Mouse (Mus musculus): ENCODE data around the gene Mapk8ip2. TPM values are rescaled to one million over a fixed set of nuclear protein-coding genes. Genes with fewer than 3 reads are reported as not detected.

Mapk8ip2 gene
- polyA plus RNA-seq, 1 experiment from 2014 or later = 8.2 TPM

GRCm38 (mm10) chr15:89474596-89475292, 21.0 kb downstream of the Mapk8ip2 start:
- no peak overlapping the region for H3K4me3 ChIP-seq
- no peaks in the 10 kb centered on the region for H3K36me3 ChIP-seq
- no peaks in the 10 kb centered on the region for H3K9me3 ChIP-seq
- H3K27ac ChIP-seq = no peak overlapping the region
- no peak overlapping the region for H3K9ac ChIP-seq
- peaks cover 5% of the 10 kb centered on the region; the same call in 1 of the 2 replicates for H3K4me1 ChIP-seq
- ATAC-seq (ENCODE audit: insufficient number of reproducible peaks, insufficient read depth, low FRiP score, low TSS enrichment) = no peak
- WGBS = 93% methylated on average over 19 of the region's 19 CpGs
- no peaks in the 10 kb centered on the region for H3K27me3 ChIP-seq
- H3K4me2 ChIP-seq (replicated peaks) = peak overlapping the region; percentile 84; the same call in 1 of the 2 replicates

- Histone ChIP-seq H3K36me3 (no peaks in the 10 kb centered on the region), H3K9me3 (no peaks in the 10 kb centered on the region), H3K9ac (peak overlapping the region; percentile 55; the same call in 1 of the 2 replicates), H3K4me1 (peaks cover 5% of the 10 kb centered on the region; the same call in 1 of the 2 replicates), H3K27me3 (no peaks in the 10 kb centered on the region), H3K27ac (no peak overlapping the region), H3K4me2 (replicated peaks) (peak overlapping the region; percentile 84), H3K4me3 (peak overlapping the region; percentile 59)
- WGBS = 90% methylated on average over 7 of the region's 7 CpGs
- 0 out of 2 replicates have a peak, but pooled peaks have one; percentile 5 for ATAC-seq (ENCODE audit: insufficient number of reproducible peaks, insufficient read depth, low FRiP score, low TSS enrichment)
Measured at GRCm38 (mm10) chr15:89475293-89475600, 21.5 kb downstream of the Mapk8ip2 start.

GRCm38 (mm10) chr15:89475611-89476474, 22.1 kb downstream of the Mapk8ip2 start:
- peaks cover 5% of the 10 kb centered on the region; the same call in 1 of the 2 replicates for H3K4me1 ChIP-seq
- H3K36me3 ChIP-seq = no peaks in the 10 kb centered on the region
- peak overlapping the region; percentile 59 for H3K4me3 ChIP-seq
- no peaks in the 10 kb centered on the region for H3K27me3 ChIP-seq
- H3K4me2 ChIP-seq (replicated peaks) = peak overlapping the region; percentile 84
- ATAC-seq (ENCODE audit: insufficient number of reproducible peaks, insufficient read depth, low FRiP score, low TSS enrichment) = peak; percentile 97
- H3K9me3 ChIP-seq = no peaks in the 10 kb centered on the region
- H3K9ac ChIP-seq = peak overlapping the region; percentile 55
- H3K27ac ChIP-seq = peak overlapping the region; percentile 67; the same call in 1 of the 2 replicates
- 8% methylated on average over 44 of the region's 44 CpGs for WGBS

- WGBS = 6% methylated on average over 5 of the region's 5 CpGs
- peak overlapping the region; percentile 84 for H3K4me2 ChIP-seq (replicated peaks)
- no peaks in the 10 kb centered on the region for H3K27me3 ChIP-seq
- no peaks in the 10 kb centered on the region for H3K36me3 ChIP-seq
- peak overlapping the region; percentile 55 for H3K9ac ChIP-seq
- H3K9me3 ChIP-seq = no peaks in the 10 kb centered on the region
- peaks cover 5% of the 10 kb centered on the region; the same call in 1 of the 2 replicates for H3K4me1 ChIP-seq
- peak overlapping the region; percentile 59 for H3K4me3 ChIP-seq
- ATAC-seq (ENCODE audit: insufficient number of reproducible peaks, insufficient read depth, low FRiP score, low TSS enrichment) = no peak
- H3K27ac ChIP-seq = peak overlapping the region; percentile 67; the same call in 1 of the 2 replicates
Measured at GRCm38 (mm10) chr15:89476475-89476815, 22.7 kb downstream of the Mapk8ip2 start.

DNA sequence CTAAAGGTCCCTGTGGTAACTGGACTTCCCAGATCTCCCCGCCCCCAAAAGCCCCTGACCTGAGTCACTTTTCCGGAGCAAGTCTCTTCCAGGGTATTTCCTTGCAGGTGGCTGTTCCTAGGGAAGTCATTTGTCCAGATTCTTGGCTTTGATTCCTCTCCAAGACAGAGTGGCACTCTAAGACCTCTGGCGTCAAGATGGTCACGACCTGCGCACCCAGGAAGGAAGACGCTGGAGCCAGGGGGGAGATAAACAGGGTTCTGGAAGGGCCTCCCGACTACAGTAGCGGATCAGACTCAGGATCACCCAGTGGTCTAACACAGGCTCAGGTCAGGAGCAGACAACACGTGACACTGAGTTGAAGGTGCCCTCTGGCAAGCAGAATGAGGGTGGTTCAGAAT, 23.4 kb downstream of the Mapk8ip2 start, which contains the start of gene Arsa:
Gene Arsa, minus strand, starts transcription at position 335 of the 401 bp plus-strand sequence.
- peaks cover 5% of the 10 kb centered on the region; the same call in 1 of the 2 replicates for H3K4me1 ChIP-seq
- no peak for ATAC-seq (ENCODE audit: insufficient number of reproducible peaks, insufficient read depth, low FRiP score, low TSS enrichment)
- no peaks in the 10 kb centered on the region for H3K27me3 ChIP-seq
- H3K4me2 ChIP-seq (replicated peaks) = peak within 1 kb of the TSS; percentile 84
- H3K27ac ChIP-seq = peak within 1 kb of the TSS; percentile 67; the same call in 1 of the 2 replicates
- H3K9ac ChIP-seq = peak within 1 kb of the TSS; percentile 55
- WGBS = 24% methylated on average over 9 of the region's 9 CpGs
- peak within 1 kb of the TSS; percentile 59 for H3K4me3 ChIP-seq
- H3K36me3 ChIP-seq = no peaks in the 10 kb centered on the region
- peaks cover 2% of the 10 kb centered on the region; the same call in 1 of the 2 replicates for H3K9me3 ChIP-seq

GRCm38 (mm10) chr15:89477806-89478205, 24.1 kb downstream of the Mapk8ip2 start:
- 45% methylated on average over 8 of the region's 8 CpGs for WGBS
- H3K9me3 ChIP-seq = peaks cover 6% of the 10 kb centered on the region; the same call in 1 of the 2 replicates
- no peak overlapping the region for H3K9ac ChIP-seq
- ATAC-seq (ENCODE audit: insufficient number of reproducible peaks, insufficient read depth, low FRiP score, low TSS enrichment) = no peak
- H3K4me3 ChIP-seq = no peak overlapping the region
- no peaks in the 10 kb centered on the region for H3K27me3 ChIP-seq
- peaks cover 5% of the 10 kb centered on the region; the same call in 1 of the 2 replicates for H3K4me1 ChIP-seq
- no peaks in the 10 kb centered on the region for H3K36me3 ChIP-seq
- H3K27ac ChIP-seq = no peak overlapping the region
- H3K4me2 ChIP-seq (replicated peaks) = no peak overlapping the region

DNA sequence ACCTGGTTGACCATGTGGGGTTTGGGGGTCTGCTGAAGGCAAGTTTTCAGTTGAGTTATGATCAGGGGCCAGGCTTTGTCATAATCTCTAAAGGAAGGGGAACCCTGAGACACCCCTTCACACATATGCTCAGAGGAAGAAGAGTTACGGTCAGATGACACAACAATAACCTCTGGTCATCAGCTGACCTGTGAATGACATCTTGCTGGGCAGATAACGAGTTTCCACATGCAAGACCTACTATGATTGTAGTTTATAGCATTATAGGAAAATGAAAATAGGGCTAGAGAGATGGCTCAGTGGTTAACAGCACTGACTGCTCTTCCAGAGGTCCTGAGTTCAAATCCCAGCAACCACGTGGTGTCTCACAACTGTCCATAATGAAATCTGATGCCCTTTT, 24.9 kb downstream of the Mapk8ip2 start:
- ATAC-seq (ENCODE audit: insufficient number of reproducible peaks, insufficient read depth, low FRiP score, low TSS enrichment) = no peak
- peaks cover 6% of the 10 kb centered on the region; the same call in 1 of the 2 replicates for H3K9me3 ChIP-seq
- no peaks in the 10 kb centered on the region for H3K27me3 ChIP-seq
- H3K4me2 ChIP-seq (replicated peaks) = no peak overlapping the region
- H3K4me3 ChIP-seq = no peak overlapping the region
- no peaks in the 10 kb centered on the region for H3K36me3 ChIP-seq
- no peak overlapping the region for H3K9ac ChIP-seq
- WGBS = 82% methylated on average over 3 of the region's 3 CpGs
- H3K27ac ChIP-seq = no peak overlapping the region
- H3K4me1 ChIP-seq = peaks cover 5% of the 10 kb centered on the region; the same call in 1 of the 2 replicates

DNA sequence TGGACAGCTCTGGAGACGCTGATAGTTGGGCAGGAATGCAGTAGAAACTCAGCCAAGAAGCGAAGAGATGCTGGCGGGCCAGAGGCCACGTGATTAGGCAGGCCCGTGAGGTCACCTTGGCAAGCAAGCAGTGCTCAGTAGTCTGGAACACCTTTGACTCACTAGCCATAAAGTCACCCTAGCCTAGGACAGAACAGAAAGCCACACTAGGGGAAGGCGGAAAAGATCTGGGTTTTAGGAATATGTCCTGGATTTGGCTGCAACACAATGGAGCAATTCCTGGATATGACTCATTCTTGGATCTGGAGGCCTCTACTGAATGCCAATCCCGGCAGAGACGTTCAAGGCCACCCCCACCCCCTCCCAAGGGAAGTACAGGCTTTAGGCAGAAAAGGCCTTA, 26.9 kb downstream of the Mapk8ip2 start:
- Histone ChIP-seq H3K9ac (no peak overlapping the region), H3K4me1 (peaks cover 1% of the 10 kb centered on the region; the same call in 1 of the 2 replicates), H3K27ac (no peak overlapping the region), H3K4me2 (replicated peaks) (no peak overlapping the region), H3K9me3 (peaks cover 6% of the 10 kb centered on the region; the same call in 1 of the 2 replicates), H3K4me3 (no peak overlapping the region), H3K27me3 (no peaks in the 10 kb centered on the region), H3K36me3 (no peaks in the 10 kb centered on the region)
- WGBS = 77% methylated on average over 8 of the region's 8 CpGs
- ATAC-seq (ENCODE audit: insufficient number of reproducible peaks, insufficient read depth, low FRiP score, low TSS enrichment) = no peak

DNA sequence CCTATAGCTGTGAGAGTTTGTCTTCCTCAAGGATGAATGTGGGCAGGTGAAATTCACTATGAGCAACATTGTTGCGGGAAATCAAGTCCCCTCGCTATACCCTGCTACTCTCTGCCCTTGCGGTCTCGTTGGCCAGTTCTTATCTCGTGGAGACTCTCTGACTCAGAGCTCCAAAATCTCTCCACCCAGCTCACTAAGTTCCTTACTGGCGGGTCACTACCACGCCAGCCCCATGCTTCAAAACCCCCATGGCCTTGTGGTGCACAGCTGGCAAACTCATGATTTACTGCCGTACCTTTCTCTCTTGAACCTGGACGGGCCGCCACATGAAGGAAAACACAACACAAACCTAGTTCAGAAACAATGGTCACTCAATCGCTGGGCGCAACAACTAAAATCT, 34.5 kb downstream of the Mapk8ip2 start:
- Histone ChIP-seq H3K27me3 (no peaks in the 10 kb centered on the region), H3K4me2 (replicated peaks) (no peak overlapping the region), H3K4me1 (no peaks in the 10 kb centered on the region), H3K4me3 (no peak overlapping the region), H3K9me3 (no peaks in the 10 kb centered on the region), H3K27ac (no peak overlapping the region), H3K9ac (no peak overlapping the region), H3K36me3 (no peaks in the 10 kb centered on the region)
- WGBS = 83% methylated on average over 12 of the region's 12 CpGs
- ATAC-seq (ENCODE audit: insufficient number of reproducible peaks, insufficient read depth, low FRiP score, low TSS enrichment) = no peak

GRCm38 (mm10) chr15:89488611-89489117, 35.0 kb downstream of the Mapk8ip2 start:
- no peak overlapping the region for H3K27ac ChIP-seq
- 52% methylated on average over 14 of the region's 14 CpGs for WGBS

DNA sequence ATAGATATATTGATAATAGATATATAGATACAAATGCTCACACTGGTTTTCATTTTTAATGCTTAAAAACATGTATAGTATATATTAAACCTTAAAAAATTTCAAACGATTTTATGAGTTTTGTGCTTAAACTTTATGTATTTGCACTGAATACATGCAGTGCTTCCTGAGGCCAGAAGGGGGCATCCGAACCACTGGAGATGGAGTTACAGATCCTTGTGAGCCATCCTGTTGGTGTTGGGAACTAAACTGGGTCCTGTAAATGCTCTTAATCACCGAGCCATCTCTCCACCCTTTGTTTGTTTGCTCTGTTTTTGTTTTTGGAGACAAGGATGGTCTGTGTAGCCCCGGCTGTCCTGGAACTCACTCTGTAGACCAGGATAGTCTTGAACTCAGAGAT, 41.3 kb downstream of the Mapk8ip2 start:
- Histone ChIP-seq H3K27ac (no peak overlapping the region), H3K9me3 (no peaks in the 10 kb centered on the region), H3K9ac (no peak overlapping the region), H3K4me2 (replicated peaks) (no peak overlapping the region), H3K4me1 (peaks cover 9% of the 10 kb centered on the region; the same call in 1 of the 2 replicates), H3K27me3 (peaks cover 25% of the 10 kb centered on the region), H3K36me3 (no peaks in the 10 kb centered on the region), H3K4me3 (no peak overlapping the region)
- WGBS = 75% methylated on average over 4 of the region's 4 CpGs
- ATAC-seq (ENCODE audit: insufficient number of reproducible peaks, insufficient read depth, low FRiP score, low TSS enrichment) = no peak

More at GRCm38 (mm10) chr15:89488611-89489117, 35.0 kb downstream of the Mapk8ip2 start:
- Histone ChIP-seq H3K27me3 (no peaks in the 10 kb centered on the region), H3K9ac (no peak overlapping the region), H3K4me2 (replicated peaks) (no peak overlapping the region), H3K9me3 (no peaks in the 10 kb centered on the region), H3K4me1 (no peaks in the 10 kb centered on the region), H3K4me3 (no peak overlapping the region), H3K36me3 (no peaks in the 10 kb centered on the region)
- no peak for ATAC-seq (ENCODE audit: insufficient number of reproducible peaks, insufficient read depth, low FRiP score, low TSS enrichment)

All from embryonic facial prominence, embryonic 12.5 days (tissue).